8 mouse cellular contexts compared by ENCODE assay signal in the genomic region with DNA sequence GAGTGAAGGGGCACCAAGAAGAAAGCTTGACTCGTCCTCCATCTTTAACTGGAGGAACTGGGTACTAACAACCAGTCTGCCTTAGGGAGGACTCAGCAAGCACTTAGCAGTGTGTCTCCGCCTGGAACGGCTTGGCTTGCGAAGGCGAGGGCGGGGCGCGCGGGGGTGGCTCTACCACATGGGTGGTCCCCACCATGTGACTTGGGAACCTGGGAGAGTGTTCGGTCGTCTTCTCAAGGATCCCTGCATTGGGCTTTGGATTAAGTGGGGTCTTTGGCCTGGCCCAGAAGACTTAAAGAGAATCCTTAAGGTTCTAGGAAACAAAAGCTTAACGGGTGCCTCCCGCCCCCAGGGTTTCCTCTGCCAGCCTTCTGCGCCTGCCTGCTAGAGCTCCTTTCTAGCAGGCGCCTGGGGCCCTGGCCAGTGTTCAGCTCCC. TPM values are rescaled to one million over a fixed set of nuclear protein-coding genes. Genes with fewer than 3 reads are reported as not detected.
A peak's percentile ranks its signal among the peaks of the same experiment; 100 is the strongest.
DNase-seq lines count a peak whose midpoint lies in the region; ATAC-seq and TF ChIP-seq lines count a peak whose summit lies in the region.

No protein-coding gene starts in this region.

- H3K9me3 ChIP-seq in intestine, embryonic 14.5 days (ENCODE audit: control insufficient read depth, low read length), result no peaks in the 10 kb centered on the region

- H3K79me2 ChIP-seq in myocyte (ENCODE audit: control insufficient read depth, insufficient read depth), result no peaks in the 10 kb centered on the region

- H3K27ac ChIP-seq in intestine, embryonic 14.5 days (ENCODE audit: low read depth), result peak overlapping the region; percentile 51

- peak overlapping the region; percentile 61 for H3K4me2 ChIP-seq in intestine, embryonic 14.5 days (ENCODE audit: low read length)
- peak overlapping the region; percentile 66 for H3K4me2 ChIP-seq in myocyte (ENCODE audit: low read depth)

- peak overlapping the region; percentile 41; the same call in 1 of the 2 replicates for H3K9ac ChIP-seq in intestine, embryonic 14.5 days (ENCODE audit: low read length)

- TF ChIP-seq POLR2A in myocyte (IDR thresholded peaks at IDR 0.05; ENCODE audit: insufficient read length, low read depth), result no peak

- no peaks in the 10 kb centered on the region for H3K36me3 ChIP-seq in intestine, embryonic 14.5 days (ENCODE audit: control insufficient read depth, insufficient read depth, low read length)
- no peaks in the 10 kb centered on the region for H3K36me3 ChIP-seq in myocyte (ENCODE audit: control insufficient read depth, insufficient read depth)

- H3ac ChIP-seq in myocyte (ENCODE audit: control insufficient read depth, insufficient read length), result no peak overlapping the region

- WGBS in intestine, embryonic 14.5 days, result 7% methylated on average over 15 of the region's 15 CpGs

- peaks cover 12% of the 10 kb centered on the region for H3K4me1 ChIP-seq in intestine, embryonic 14.5 days (replicated peaks; ENCODE audit: control insufficient read depth, insufficient read depth, low read length)

- peak overlapping the region; percentile 33 for H3K4me3 ChIP-seq in intestine, embryonic 14.5 days (ENCODE audit: low read depth, low read length)
- no peak overlapping the region for H3K4me3 ChIP-seq in myocyte

- no peaks in the 10 kb centered on the region for H3K27me3 ChIP-seq in intestine, embryonic 14.5 days (replicated peaks; ENCODE audit: control insufficient read depth, insufficient read depth, low read length)
- peaks cover 5% of the 10 kb centered on the region for H3K27me3 ChIP-seq in myocyte (ENCODE audit: control insufficient read depth, insufficient read depth, insufficient read length)

- DNase-seq in adrenal gland, adult (ENCODE audit: inconsistent age in 2 of 2, low spot score in 1 of 2), result peak; percentile 34 to 75
- DNase-seq in adrenal gland, adult 8-10 months, result no peak
- DNase-seq in embryo, embryonic 9.5 days (ENCODE audit: extremely low spot score), result peak; percentile 76
- DNase-seq in gastrocnemius, postnatal 4 days (ENCODE audit: low spot score in 2 of 2), result peak; percentile 49 to 72
- peak; percentile 80 for DNase-seq in intestine, embryonic 14.5 days (ENCODE audit: low spot score)
- DNase-seq in liver, result peak; percentile 56
- DNase-seq in testis, postnatal 14 days (ENCODE audit: low spot score), result peak; percentile 71

- ATAC-seq in intestine, embryonic 14.5 days (replicated peaks; ENCODE audit: low FRiP score, low TSS enrichment, low read depth), result peak; percentile 67

TF ChIP-seq in myocyte, 11 proteins besides CTCF, POLR2A, EP300 and RAD21:
- TF ChIP-seq MAX (IDR thresholded peaks at IDR 0.05; ENCODE audit: low read depth) (no peak), USF1 (IDR thresholded peaks at IDR 0.05; ENCODE audit: low read depth) (no peak), TCF3 (IDR thresholded peaks at IDR 0.05; ENCODE audit: insufficient read length, low read depth) (no peak), MYOG (IDR thresholded peaks at IDR 0.05; ENCODE audit: control insufficient read depth in 1 of 3, insufficient read depth in 1 of 3, insufficient read length in 2 of 3, low read depth in 2 of 3) (no peak), E2F4 (IDR thresholded peaks at IDR 0.05; ENCODE audit: insufficient read depth) (no peak), TCF12 (IDR thresholded peaks at IDR 0.05; ENCODE audit: insufficient read depth, poor library complexity, severe bottlenecking) (no peak), CEBPB (IDR thresholded peaks at IDR 0.05; ENCODE audit: insufficient read depth, poor library complexity, severe bottlenecking) (no peak), MYOD1 (IDR thresholded peaks at IDR 0.05; ENCODE audit: control insufficient read depth in 1 of 3, insufficient read length in 2 of 3, low read depth in 2 of 3) (no peak), POLR2AphosphoS2 (IDR thresholded peaks at IDR 0.05; ENCODE audit: insufficient read length, low read depth) (no peak), SRF (IDR thresholded peaks at IDR 0.05; ENCODE audit: control insufficient read depth, insufficient read length, low read depth) (no peak), REST (IDR thresholded peaks at IDR 0.05; ENCODE audit: insufficient read depth, insufficient read length) (no peak)

RNA-seq across cellular contexts. Expression of gene Smo, which starts 16.4 kb away (rescaled TPM):
- 10 to 100 TPM; 43.4 to 55.3 (median 50.2) TPM for total RNA-seq in adrenal gland, adult 8-10 months (2022)
- 10 to 100 TPM; 43.7 to 43.9 TPM for total RNA-seq in gastrocnemius, postnatal 4 days (2021)
- 46.5 and 48.0 TPM in 2 replicates for polyA plus RNA-seq in intestine, embryonic 14.5 days (2014; fragmentation: Nextera tagmentation; extraction: Ambion mirVana)
- polyA plus RNA-seq in myocyte (2012; fragmentation: generic; extraction: Trizol), result 30.2 TPM

RNA-seq across cellular contexts. Expression of gene Tspan33, which starts 24.9 kb away (rescaled TPM):
- 1 to 10 TPM; 2.7 to 4.9 (median 3.8) TPM for total RNA-seq in adrenal gland, adult 8-10 months (2022)
- 1 to 10 TPM; 5.4 to 6.3 TPM for total RNA-seq in gastrocnemius, postnatal 4 days (2021)
- polyA plus RNA-seq in intestine, embryonic 14.5 days (2014; fragmentation: Nextera tagmentation; extraction: Ambion mirVana), result 1.8 and 3.3 TPM in 2 replicates
- 8.6 TPM for polyA plus RNA-seq in myocyte (2012; fragmentation: generic; extraction: Trizol)

RNA-seq across cellular contexts. Expression of gene Ahcyl2, which starts 48.9 kb away (rescaled TPM):
- 100 to 1,000 TPM; 100 to 281 (median 173) TPM for total RNA-seq in adrenal gland, adult 8-10 months (2022)
- 10 to 100 TPM; 15.2 to 18.4 TPM for total RNA-seq in gastrocnemius, postnatal 4 days (2021)
- polyA plus RNA-seq in intestine, embryonic 14.5 days (2014; fragmentation: Nextera tagmentation; extraction: Ambion mirVana), result 34.0 and 43.8 TPM in 2 replicates
- 10.1 TPM for polyA plus RNA-seq in myocyte (2012; fragmentation: generic; extraction: Trizol)

Comparison
In these comparisons a context has a peak if more than half of its experiments do, and no peak if none do; other contexts are left out.
1. RNA of gene Ahcyl2, which starts 48.9 kb away (total RNA-seq): 100 to 281 TPM in adrenal gland, adult 8-10 months; 15.2 to 18.4 TPM in gastrocnemius, postnatal 4 days; every median in the first group is over 4 times any median in the second.